Mouse (Mus musculus) adrenal gland, adult 10 weeks (tissue): ENCODE measurements around the gene Gm3127. TPM values are rescaled to one million over a fixed set of nuclear protein-coding genes. Genes with fewer than 3 reads are reported as not detected.

Experiments used
- polyA plus RNA-seq: library from polyadenylated mRNA; stranded (reverse); fragments of 350-450 nt; fragmentation: Illumina TruSeq; extraction: RNeasy Lipid Tissue Mini Kit (QIAGEN cat#74804); gene quantifications from one replicate; pipeline ENCODE4 v1.2.3, GENCODE M21; 2014; ENCODE audit warnings: low read depth, low replicate concordance

Gene Gm3127
- polyA plus RNA-seq: not detected

DNA sequence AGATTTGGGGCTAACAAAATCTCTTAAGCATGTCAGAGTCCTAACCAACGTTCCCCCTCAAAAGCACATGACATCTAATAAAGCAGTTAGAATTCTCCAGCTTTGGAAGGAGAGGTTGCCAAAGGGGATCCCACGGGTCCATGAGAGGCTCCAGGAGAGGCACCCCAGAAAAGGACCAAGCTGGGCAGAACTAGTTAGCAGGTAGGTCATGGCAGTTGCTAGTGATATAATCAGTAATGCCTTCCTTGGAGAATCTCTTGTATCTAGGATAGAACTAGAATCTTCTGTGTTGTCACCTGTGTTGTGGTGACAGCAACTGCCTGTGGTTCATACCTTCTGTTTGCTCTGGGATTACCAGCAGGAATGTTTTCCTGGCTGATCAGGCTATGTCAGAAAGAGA lies at the start of gene Gm3127:
Gene Gm3127, plus strand, starts transcription at position 301 of the 400 bp plus-strand sequence.

GRCm38 (mm10) chr14:4182491-4183210 lies 17.8 kb downstream of the Gm3127 start, which contains the start of gene Gm2974:
Gm2974 (plus strand) TSS chr14:4182576.

Other genes with a start within 250 kb of the Gm3127 start
- not detected for gene Gm3029, start 233.3 kb upstream of the Gm3127 start, polyA plus RNA-seq
- gene Gm3095, start 201.5 kb upstream of the Gm3127 start, polyA plus RNA-seq: not detected
- not detected for gene Gm3099, start 166.6 kb upstream of the Gm3127 start, polyA plus RNA-seq
- not detected for gene Gm5796, start 141.1 kb upstream of the Gm3127 start, polyA plus RNA-seq
- gene Gm3115, start 80.9 kb upstream of the Gm3127 start, polyA plus RNA-seq: not detected
- gene Gm8108, start 54.5 kb upstream of the Gm3127 start, polyA plus RNA-seq: not detected
- gene Gm2974, start 17.5 kb downstream of the Gm3127 start, polyA plus RNA-seq: not detected
- gene Gm3138, start 84.6 kb downstream of the Gm3127 start, polyA plus RNA-seq: not detected
- not detected for gene Gm3149, start 152.3 kb downstream of the Gm3127 start, polyA plus RNA-seq
- not detected for gene 2610042L04Rik, start 169.7 kb downstream of the Gm3127 start, polyA plus RNA-seq
- gene Gm3159, start 232.5 kb downstream of the Gm3127 start, polyA plus RNA-seq: not detected